9 mouse cellular contexts compared by ENCODE assay signal in genomic region chr2:165043090-165043636, GRCm38 (mm10). TPM values are rescaled to one million over a fixed set of nuclear protein-coding genes. Genes with fewer than 3 reads are reported as not detected.
DNase-seq lines count a peak whose midpoint lies in the region; ATAC-seq and TF ChIP-seq lines count a peak whose summit lies in the region.
"Had no signal": no experiment of that assay in that cellular context is flagged by ENCODE, and none has a peak within 500 bp of the region (broad histone marks: within the 10 kb centered on the region; RNA-seq: fewer than 3 reads in every experiment).

No protein-coding gene starts in this region.

- H3K4me2 ChIP-seq in embryonic facial prominence, embryonic 14.5 days (ENCODE audit: low read depth, low read length): peak overlapping the region; percentile 14; the same call in 1 of the 2 replicates
- H3K4me2 ChIP-seq: lung, embryonic 15.5 days had no signal

- no peak for DNase-seq in layer of hippocampus, adult 2 months (ENCODE audit: low spot score in 2 of 2)
- no peak for DNase-seq in layer of hippocampus, postnatal 14 days (ENCODE audit: low spot score in 2 of 2)
- DNase-seq in embryonic facial prominence, embryonic 14.5 days (ENCODE audit: low spot score): peak; percentile 37
- DNase-seq in limb, embryonic 10.5 days (ENCODE audit: low spot score): no peak
- peak; percentile 66 for DNase-seq in retina, embryonic 14.5 days (ENCODE audit: low spot score)
- DNase-seq in adipocyte (ENCODE audit: low spot score): no peak
- no peak for DNase-seq in kidney, postnatal 14 days

- ATAC-seq in embryonic facial prominence, embryonic 14.5 days (ENCODE audit: low read depth): peak; percentile 55; the same call in 1 of the 2 replicates
- ATAC-seq in inflammation-experienced regulatory T-cells, adult 6 months: no peak

- WGBS in embryonic facial prominence, embryonic 14.5 days: 8% methylated on average over 17 of the region's 17 CpGs
- WGBS in limb, embryonic 10.5 days: 7% methylated on average over 17 of the region's 17 CpGs

- H3K9ac ChIP-seq in embryonic facial prominence, embryonic 14.5 days (ENCODE audit: low read depth, low read length): no peak overlapping the region
- H3K9ac ChIP-seq: lung, embryonic 15.5 days had no signal

- no peak overlapping the region for H3K27ac ChIP-seq in layer of hippocampus, adult 2 months
- no peak overlapping the region for H3K27ac ChIP-seq in embryonic facial prominence, embryonic 14.5 days (replicated peaks; ENCODE audit: low read depth, low read length)
- peak overlapping the region; percentile 9; the same call in 1 of the 2 replicates for H3K27ac ChIP-seq in limb, embryonic 10.5 days
- H3K27ac ChIP-seq: lung, embryonic 15.5 days had no signal

- H3K9me3 ChIP-seq in embryonic facial prominence, embryonic 14.5 days (ENCODE audit: control insufficient read depth, low read length): no peaks in the 10 kb centered on the region
- H3K9me3 ChIP-seq in limb, embryonic 10.5 days (replicated peaks): no peaks in the 10 kb centered on the region
- H3K9me3 ChIP-seq: lung, embryonic 15.5 days had no signal

- TF ChIP-seq CTCF in layer of hippocampus, adult 2 months (conservative IDR thresholded peaks at IDR 0.05): no peak

- no peaks in the 10 kb centered on the region for H3K27me3 ChIP-seq in embryonic facial prominence, embryonic 14.5 days (replicated peaks; ENCODE audit: control insufficient read depth, insufficient read depth, low read length)
- no peaks in the 10 kb centered on the region for H3K27me3 ChIP-seq in limb, embryonic 10.5 days (ENCODE audit: low read depth, poor library complexity, severe bottlenecking)
- H3K27me3 ChIP-seq: lung, embryonic 15.5 days had no signal

- H3K4me1 ChIP-seq in embryonic facial prominence, embryonic 14.5 days (ENCODE audit: control insufficient read depth, insufficient read depth, low read length): no peaks in the 10 kb centered on the region
- H3K4me1 ChIP-seq in limb, embryonic 10.5 days: peaks cover 11% of the 10 kb centered on the region
- H3K4me1 ChIP-seq: lung, embryonic 15.5 days had no signal

- peak overlapping the region; percentile 33 for H3K4me3 ChIP-seq in layer of hippocampus, adult 2 months
- no peak overlapping the region for H3K4me3 ChIP-seq in embryonic facial prominence, embryonic 14.5 days (ENCODE audit: low read depth, low read length)
- H3K4me3 ChIP-seq in limb, embryonic 10.5 days: peak overlapping the region; percentile 13; the same call in 1 of the 2 replicates
- H3K4me3 ChIP-seq: lung, embryonic 15.5 days had no signal

- no peaks in the 10 kb centered on the region for H3K36me3 ChIP-seq in embryonic facial prominence, embryonic 14.5 days (ENCODE audit: control insufficient read depth, insufficient read depth, low read length)
- no peaks in the 10 kb centered on the region for H3K36me3 ChIP-seq in limb, embryonic 10.5 days
- H3K36me3 ChIP-seq: lung, embryonic 15.5 days had no signal

RNA-seq across cellular contexts. Expression of gene Ncoa5, which starts 8.5 kb away (rescaled TPM):
- total RNA-seq in layer of hippocampus, adult 2 months (2021): 10 to 100 TPM; 57.8 to 63.8 TPM
- 10 to 100 TPM; 53.2 to 57.4 TPM for total RNA-seq in layer of hippocampus, postnatal 14 days (2021)
- polyA plus RNA-seq in embryonic facial prominence, embryonic 14.5 days (2014; fragmentation: Nextera tagmentation; extraction: Ambion mirVana): 48.7 and 53.2 TPM in 2 replicates
- 92.9 and 105 TPM in 2 replicates for polyA plus RNA-seq in limb, embryonic 10.5 days (2016; fragmentation: Nextera tagmentation; extraction: Ambion mirVana)
- polyA plus RNA-seq in inflammation-experienced regulatory T-cells, adult 6 months (2017; shearing (Covaris generic)): 10 to 100 TPM; 15.3 to 40.6 (median 24.8) TPM

RNA-seq across cellular contexts. Expression of gene Cd40, which starts 12.3 kb away (rescaled TPM):
- total RNA-seq in layer of hippocampus, adult 2 months (2021): under 1 TPM; 0.33 to 0.91 TPM
- 1 to 10 TPM in 1 of 2 experiments, under 1 TPM in 1; 0.67 to 3.0 TPM for total RNA-seq in layer of hippocampus, postnatal 14 days (2021)
- 4.2 and 6.4 TPM in 2 replicates for polyA plus RNA-seq in embryonic facial prominence, embryonic 14.5 days (2014; fragmentation: Nextera tagmentation; extraction: Ambion mirVana)
- 10.5 and 11.5 TPM in 2 replicates for polyA plus RNA-seq in limb, embryonic 10.5 days (2016; fragmentation: Nextera tagmentation; extraction: Ambion mirVana)
- polyA plus RNA-seq in inflammation-experienced regulatory T-cells, adult 6 months (2017; shearing (Covaris generic)): 1 to 10 TPM; 1.9 to 2.7 (median 2.2) TPM

RNA-seq across cellular contexts. Expression of gene 1700025C18Rik, which starts 47.4 kb away (rescaled TPM):
- total RNA-seq in layer of hippocampus, adult 2 months (2021): not detected
- not detected for total RNA-seq in layer of hippocampus, postnatal 14 days (2021)
- not detected in 2 replicates for polyA plus RNA-seq in embryonic facial prominence, embryonic 14.5 days (2014; fragmentation: Nextera tagmentation; extraction: Ambion mirVana)
- polyA plus RNA-seq in limb, embryonic 10.5 days (2016; fragmentation: Nextera tagmentation; extraction: Ambion mirVana): not detected in 2 replicates
- not detected for polyA plus RNA-seq in inflammation-experienced regulatory T-cells, adult 6 months (2017; shearing (Covaris generic))
- polyA plus RNA-seq: lung, embryonic 15.5 days had no signal

Comparison
In these comparisons a context has a peak if more than half of its experiments do, and no peak if none do; other contexts are left out.
1. DNase-seq: peak in embryonic facial prominence, embryonic 14.5 days (single experiment) and retina, embryonic 14.5 days (single experiment); none in layer of hippocampus, adult 2 months (0 of 2), layer of hippocampus, postnatal 14 days (0 of 2), limb, embryonic 10.5 days (single experiment), adipocyte (single experiment) and kidney, postnatal 14 days (single experiment).